Mouse (Mus musculus) small intestine, adult 2 months (tissue): ENCODE measurements around the gene Gm21987.

Experiments
- CTCF ChIP-seq: fragments of 200-500 bp; IDR thresholded peaks from 2 replicates; pipeline ENCODE4 v1.5.1; 2012; ENCODE audit warnings: low read depth, mild to moderate bottlenecking, control low read depth, inconsistent platforms, low read length, moderate library complexity, mixed read lengths; ENCODE audit not compliant: insufficient replicate concordance, insufficient read length; ENCODE audit errors: extremely low read depth
- POLR2A ChIP-seq: fragments of 200-500 bp; IDR thresholded peaks from 2 replicates; pipeline ENCODE4 v1.6.1; 2012; ENCODE audit warnings: low read depth, mild to moderate bottlenecking, control low read depth, inconsistent platforms, low read length, moderate library complexity

GRCm38 (mm10) chr16:38385184-38385634, 38.4 kb downstream of the Gm21987 start:
- no peak for TF ChIP-seq POLR2A
- no peak for TF ChIP-seq CTCF
